Mouse (Mus musculus) heart, embryonic 16.5 days (tissue): Measurements from ENCODE around the gene Myh3. TPM values are rescaled to one million over a fixed set of nuclear protein-coding genes. Genes with fewer than 3 reads are reported as not detected.
A peak's percentile ranks its signal among the peaks of the same experiment; 100 is the strongest.

Source experiments
- ATAC-seq: fragments of 200-750 bp; cut with Nextera tagmentation; replicated peaks from 2 replicates; pipeline ENCODE4 v1.8.0; 2017; ENCODE audit warnings: moderate number of reproducible peaks; ENCODE audit not compliant: insufficient read depth, low FRiP score; ENCODE audit errors: extremely low read depth
- H3K27ac ChIP-seq: fragments of 300-500 bp; sonication (generic); 2 replicates; pipeline ENCODE4 v1.5.1; 2014; ENCODE audit warnings: mild to moderate bottlenecking, low read length, control low read depth, moderate library complexity
- H3K27me3 ChIP-seq: fragments of 300-500 bp; sonication (generic); 2 replicates; pipeline ENCODE4 v1.6.1; 2014; ENCODE audit warnings: low read length, mixed read lengths; ENCODE audit not compliant: control insufficient read depth, insufficient read depth
- H3K36me3 ChIP-seq: fragments of 300-500 bp; sonication (generic); 2 replicates; pipeline ENCODE4 v1.6.1; 2014; ENCODE audit not compliant: control insufficient read depth, insufficient read depth
- H3K4me1 ChIP-seq: fragments of 300-500 bp; sonication (generic); 2 replicates; pipeline ENCODE4 v1.6.1; 2014; ENCODE audit warnings: low read length, mixed read lengths; ENCODE audit not compliant: control insufficient read depth, insufficient read depth
- H3K4me2 ChIP-seq: fragments of 300-500 bp; sonication (generic); 2 replicates; pipeline ENCODE4 v1.6.1; 2014; ENCODE audit warnings: low read depth, mild to moderate bottlenecking, control low read depth, low read length
- H3K4me3 ChIP-seq: fragments of 300-500 bp; sonication (generic); 2 replicates; pipeline ENCODE4 v1.5.1; 2014; ENCODE audit warnings: mild to moderate bottlenecking, control low read depth, low read length
- H3K9ac ChIP-seq: fragments of 300-500 bp; sonication (generic); 2 replicates; pipeline ENCODE4 v1.6.1; 2014; ENCODE audit warnings: low read length, control low read depth
- H3K9me3 ChIP-seq: fragments of 300-500 bp; sonication (generic); replicated peaks from 2 replicates; pipeline ENCODE4 v1.6.1; 2016; ENCODE audit warnings: low read length; ENCODE audit not compliant: control insufficient read depth
- WGBS: fragments of 180-500 bp; shearing (Covaris S2); extraction: QIAGEN DNeasy Blood & Tissue Kit; methylation state at CpG from one replicate; pipeline ENCODE4 v1.1.7; 2014; 5-methylcytosine and 5-hydroxymethylcytosine counted together
- polyA plus RNA-seq: library from polyadenylated mRNA; unstranded; fragments of >200 nt; fragmentation: Nextera tagmentation; extraction: Ambion mirVana; gene quantifications from 2 replicates; pipeline ENCODE4 v1.2.1, GENCODE M21; 2015

The Myh3 gene
- polyA plus RNA-seq, 1 experiment from 2014 or later: 4.5 TPM

DNA sequence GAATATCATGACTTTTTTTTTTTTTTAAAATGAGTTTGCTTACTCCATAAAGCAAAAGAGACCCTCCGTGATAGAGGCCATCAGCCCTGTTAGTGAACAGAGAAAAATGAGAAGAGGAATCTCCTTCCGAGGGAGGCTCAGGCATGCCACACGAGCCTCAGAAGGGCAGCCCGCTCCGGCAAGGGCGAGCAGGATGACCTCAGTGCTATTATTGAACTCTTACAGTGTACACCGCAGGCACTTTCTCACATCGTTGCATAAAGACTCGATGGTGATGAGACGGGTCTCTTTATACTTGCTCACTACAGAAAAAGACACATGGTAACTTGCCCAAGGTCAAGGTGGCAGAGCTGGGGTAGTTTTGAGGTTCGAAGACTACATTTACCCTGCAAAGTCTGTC lies 26.6 kb downstream of the Myh3 start:
- Histone ChIP-seq H3K27me3 (no peaks in the 10 kb centered on the region), H3K36me3 (no peaks in the 10 kb centered on the region), H3K9me3 (no peaks in the 10 kb centered on the region), H3K9ac (peak overlapping the region; percentile 48; the same call in 1 of the 2 replicates), H3K4me2 (no peak overlapping the region), H3K4me1 (peaks cover 8% of the 10 kb centered on the region; the same call in 1 of the 2 replicates), H3K27ac (peak overlapping the region; percentile 75), H3K4me3 (no peak overlapping the region)
- 34% methylated on average over 11 of the region's 11 CpGs for WGBS
- peak; percentile 87 for ATAC-seq

DNA sequence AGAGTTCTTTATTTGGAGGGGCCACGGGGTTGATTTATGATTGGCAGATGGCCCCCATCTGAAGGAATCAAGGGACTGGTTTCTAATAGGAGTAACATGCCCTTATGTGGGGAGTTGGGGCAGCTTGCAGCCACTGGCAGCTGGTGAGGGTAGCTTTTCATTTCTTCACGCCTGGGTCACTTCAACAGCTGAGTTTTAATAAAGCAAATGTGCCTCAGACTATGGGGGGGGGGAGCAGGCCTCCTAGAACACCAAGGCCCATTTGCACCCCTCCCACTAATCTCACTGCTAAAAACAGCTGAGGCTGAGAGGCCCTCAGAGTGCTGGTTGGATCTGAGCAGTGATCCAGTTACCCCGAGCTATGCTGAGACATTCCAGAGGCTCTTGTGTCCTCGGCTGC lies 27.6 kb downstream of the Myh3 start:
- peak overlapping the region; percentile 0; the same call in 1 of the 2 replicates for H3K27ac ChIP-seq

GRCm38 (mm10) chr11:67106973-67107372 lies 28.9 kb downstream of the Myh3 start:
- Histone ChIP-seq H3K36me3 (no peaks in the 10 kb centered on the region), H3K4me2 (no peak overlapping the region), H3K27me3 (no peaks in the 10 kb centered on the region), H3K27ac (no peak overlapping the region), H3K9me3 (no peaks in the 10 kb centered on the region), H3K9ac (no peak overlapping the region), H3K4me1 (peaks cover 8% of the 10 kb centered on the region; the same call in 1 of the 2 replicates), H3K4me3 (no peak overlapping the region)
- WGBS: 84% methylated on average over 10 of the region's 10 CpGs
- no peak for ATAC-seq

More for the DNA sequence above, 27.6 kb downstream of the Myh3 start:
- H3K4me3 ChIP-seq: no peak overlapping the region
- peaks cover 8% of the 10 kb centered on the region; the same call in 1 of the 2 replicates for H3K4me1 ChIP-seq
- no peak overlapping the region for H3K4me2 ChIP-seq
- no peaks in the 10 kb centered on the region for H3K36me3 ChIP-seq
- H3K27me3 ChIP-seq: no peaks in the 10 kb centered on the region
- 39% methylated on average over 4 of the region's 4 CpGs for WGBS
- H3K9me3 ChIP-seq: no peaks in the 10 kb centered on the region
- peak overlapping the region; percentile 13; the same call in 1 of the 2 replicates for H3K9ac ChIP-seq
- ATAC-seq: 0 out of 2 replicates have a peak, but pooled peaks have one; percentile 18

GRCm38 (mm10) chr11:67110168-67110948 lies 32.3 kb downstream of the Myh3 start:
- Histone ChIP-seq H3K9ac (no peak overlapping the region), H3K4me3 (no peak overlapping the region), H3K4me2 (no peak overlapping the region), H3K36me3 (no peaks in the 10 kb centered on the region), H3K9me3 (no peaks in the 10 kb centered on the region), H3K27me3 (no peaks in the 10 kb centered on the region), H3K4me1 (0 out of 2 replicates have a peak, but pooled peaks cover 2% of the 10 kb centered on the region), H3K27ac (no peak overlapping the region)
- ATAC-seq: no peak
- WGBS: 34% methylated on average over 5 of the region's 5 CpGs

GRCm38 (mm10) chr11:67112019-67112850 lies 34.1 kb downstream of the Myh3 start:
- 27% methylated on average over 11 of the region's 11 CpGs for WGBS
- Histone ChIP-seq H3K4me3 (no peak overlapping the region), H3K9me3 (no peaks in the 10 kb centered on the region), H3K4me2 (no peak overlapping the region), H3K27ac (no peak overlapping the region), H3K9ac (no peak overlapping the region), H3K36me3 (no peaks in the 10 kb centered on the region), H3K4me1 (no peaks in the 10 kb centered on the region), H3K27me3 (no peaks in the 10 kb centered on the region)
- no peak for ATAC-seq

GRCm38 (mm10) chr11:67112851-67113202 lies 34.7 kb downstream of the Myh3 start:
- no peak overlapping the region for H3K27ac ChIP-seq
- H3K9ac ChIP-seq: no peak overlapping the region
- H3K4me2 ChIP-seq: no peak overlapping the region
- no peaks in the 10 kb centered on the region for H3K9me3 ChIP-seq
- H3K4me1 ChIP-seq: no peaks in the 10 kb centered on the region
- 43% methylated on average over 11 of the region's 11 CpGs for WGBS
- ATAC-seq: no peak
- H3K4me3 ChIP-seq: no peak overlapping the region
- H3K36me3 ChIP-seq: no peaks in the 10 kb centered on the region
- H3K27me3 ChIP-seq: no peaks in the 10 kb centered on the region

GRCm38 (mm10) chr11:67113381-67113780 lies 35.3 kb downstream of the Myh3 start:
- no peak for ATAC-seq
- H3K27ac ChIP-seq: no peak overlapping the region
- H3K4me1 ChIP-seq: no peaks in the 10 kb centered on the region
- no peaks in the 10 kb centered on the region for H3K27me3 ChIP-seq
- H3K4me3 ChIP-seq: no peak overlapping the region
- no peaks in the 10 kb centered on the region for H3K36me3 ChIP-seq
- H3K4me2 ChIP-seq: no peak overlapping the region
- no peak overlapping the region for H3K9ac ChIP-seq
- no peaks in the 10 kb centered on the region for H3K9me3 ChIP-seq
- WGBS: 85% methylated on average over 6 of the region's 6 CpGs

DNA sequence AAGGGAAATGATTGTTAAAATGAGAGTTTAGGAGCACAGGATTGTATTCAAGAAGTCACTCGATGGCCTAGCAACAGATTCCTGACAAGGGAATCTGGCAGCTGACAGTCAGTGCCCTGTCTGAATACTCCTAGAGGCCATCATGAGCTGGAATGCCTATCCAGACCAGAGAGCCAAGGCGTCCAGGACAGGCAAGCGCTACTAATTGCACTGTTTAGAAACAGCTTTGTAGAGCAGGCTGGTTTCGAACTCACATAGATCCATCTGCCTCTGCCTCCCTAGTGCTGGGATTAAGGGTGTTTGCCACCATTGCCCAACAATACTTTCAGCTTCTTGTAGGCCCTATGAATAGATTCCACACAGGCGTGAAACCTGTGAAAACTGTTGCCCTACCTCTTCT lies 36.2 kb downstream of the Myh3 start:
- Histone ChIP-seq H3K36me3 (no peaks in the 10 kb centered on the region), H3K4me1 (no peaks in the 10 kb centered on the region), H3K27me3 (no peaks in the 10 kb centered on the region), H3K4me3 (no peak overlapping the region), H3K9ac (no peak overlapping the region), H3K27ac (no peak overlapping the region), H3K9me3 (no peaks in the 10 kb centered on the region), H3K4me2 (no peak overlapping the region)
- WGBS: 82% methylated on average over 5 of the region's 5 CpGs
- ATAC-seq: no peak

- 75% methylated on average over 12 of the region's 12 CpGs for WGBS
- Histone ChIP-seq H3K27ac (no peak overlapping the region), H3K27me3 (no peaks in the 10 kb centered on the region)
Measured at GRCm38 (mm10) chr11:67114901-67115300, 36.8 kb downstream of the Myh3 start.

More at GRCm38 (mm10) chr11:67114901-67115300, 36.8 kb downstream of the Myh3 start:
- no peak for ATAC-seq
- no peak overlapping the region for H3K4me3 ChIP-seq
- H3K36me3 ChIP-seq: no peaks in the 10 kb centered on the region
- no peaks in the 10 kb centered on the region for H3K4me1 ChIP-seq
- no peak overlapping the region for H3K9ac ChIP-seq
- no peak overlapping the region for H3K4me2 ChIP-seq
- no peaks in the 10 kb centered on the region for H3K9me3 ChIP-seq
